Mouse (Mus musculus) C2C12 (cell line): Measurements from ENCODE around the gene Gm45521.

Source experiments
- CTCF ChIP-seq: IDR thresholded peaks from one replicate; pipeline ENCODE4 v1.5.1; 2011; ENCODE audit not compliant: control insufficient read depth, insufficient read depth, insufficient read length
- MYOG ChIP-seq: IDR thresholded peaks from one replicate; pipeline ENCODE4 v1.6.1; 2011; ENCODE audit not compliant: control insufficient read depth, insufficient read length; ENCODE audit errors: extremely low read depth

DNA sequence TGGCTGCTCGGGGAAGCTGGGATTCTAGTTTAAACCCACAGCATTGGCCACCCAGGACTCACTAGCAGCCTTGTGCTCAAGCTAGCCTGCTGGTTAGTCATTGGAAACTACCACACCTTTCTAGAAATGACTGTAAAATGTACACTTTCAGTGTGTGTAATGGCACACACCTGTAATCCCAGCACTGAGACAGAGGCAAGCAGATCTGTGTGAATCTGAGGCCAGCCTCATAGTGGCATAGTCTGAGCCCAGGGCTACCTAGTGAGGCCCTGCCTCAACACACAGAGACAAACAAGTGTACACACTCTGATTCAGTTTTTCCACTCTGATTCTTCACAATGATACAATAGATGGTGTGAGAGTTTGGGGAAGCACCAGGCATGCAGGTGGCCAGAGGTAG lies 32.3 kb downstream of the Gm45521 start:
- TF ChIP-seq MYOG, result no peak
- TF ChIP-seq CTCF, result no peak
